Mouse (Mus musculus): ENCODE measurements around the gene Dpp6.
A peak's percentile ranks its signal among the peaks of the same experiment; 100 is the strongest.

Gene Dpp6

GRCm38 (mm10) chr5:27075131-27075591 is 258.2 kb downstream of the Dpp6 start:
- DNase-seq, result peak; percentile 31

- no peak for DNase-seq
Observed at GRCm38 (mm10) chr5:27076046-27076445, 259.0 kb downstream of the Dpp6 start.

- no peak for DNase-seq
Observed at GRCm38 (mm10) chr5:27077821-27078220, 260.8 kb downstream of the Dpp6 start.

- no peak for DNase-seq
Observed at GRCm38 (mm10) chr5:27081275-27081674, 264.3 kb downstream of the Dpp6 start.

- DNase-seq, result no peak
Observed at GRCm38 (mm10) chr5:27083762-27084161, 266.8 kb downstream of the Dpp6 start.

- no peak for DNase-seq
Observed at GRCm38 (mm10) chr5:27108221-27108620, 291.2 kb downstream of the Dpp6 start.

GRCm38 (mm10) chr5:27122479-27122878 is 305.5 kb downstream of the Dpp6 start:
- DNase-seq, result no peak

GRCm38 (mm10) chr5:27122944-27123343 is 305.9 kb downstream of the Dpp6 start:
- DNase-seq, result no peak

- no peak for DNase-seq
Observed at GRCm38 (mm10) chr5:27126034-27126433, 309.0 kb downstream of the Dpp6 start.

- DNase-seq, result no peak
Observed at GRCm38 (mm10) chr5:27133196-27133595, 316.2 kb downstream of the Dpp6 start.

- no peak for DNase-seq
Observed at GRCm38 (mm10) chr5:27134436-27135005, 317.5 kb downstream of the Dpp6 start.

GRCm38 (mm10) chr5:27147397-27147945 is 330.5 kb downstream of the Dpp6 start:
- no peak for DNase-seq

GRCm38 (mm10) chr5:27151017-27151416 is 334.0 kb downstream of the Dpp6 start:
- no peak for DNase-seq

- DNase-seq, result no peak
Observed at GRCm38 (mm10) chr5:27155671-27156070, 338.7 kb downstream of the Dpp6 start.

- no peak for DNase-seq
Observed at GRCm38 (mm10) chr5:27156366-27156765, 339.4 kb downstream of the Dpp6 start.

GRCm38 (mm10) chr5:27161122-27161645 is 344.2 kb downstream of the Dpp6 start:
- no peak for DNase-seq

- DNase-seq, result no peak
Observed at GRCm38 (mm10) chr5:27168550-27168949, 351.5 kb downstream of the Dpp6 start.

- DNase-seq, result no peak
Observed at GRCm38 (mm10) chr5:27184963-27185362, 368.0 kb downstream of the Dpp6 start.

- no peak for DNase-seq
Observed at GRCm38 (mm10) chr5:27191242-27191969, 374.4 kb downstream of the Dpp6 start.

- DNase-seq, result no peak
Observed at GRCm38 (mm10) chr5:27194157-27194556, 377.2 kb downstream of the Dpp6 start.

- DNase-seq, result no peak
Observed at GRCm38 (mm10) chr5:27194975-27195374, 378.0 kb downstream of the Dpp6 start.

- no peak for DNase-seq
Observed at GRCm38 (mm10) chr5:27200581-27201341, 383.8 kb downstream of the Dpp6 start.

GRCm38 (mm10) chr5:27203131-27203530 is 386.1 kb downstream of the Dpp6 start:
- no peak for DNase-seq

Data from thymus, postnatal 4 days (tissue).